Mouse (Mus musculus) CH12.LX (cell line): Measurements from ENCODE around the gene Scmh1.

ENCODE experiments used
- CHD2 ChIP-seq: IDR thresholded peaks from 2 replicates; pipeline ENCODE4 v1.6.1; 2011; ENCODE audit warnings: low read length, improper control_type of control experiment
- CTCF ChIP-seq, 2 experiments: IDR thresholded peaks in 1 of 2; conservative IDR thresholded peaks in 1 of 2; 2 replicates each; pipeline ENCODE4 v1.5.1; 2011 to 2012; ENCODE audit warnings: low read depth in 2 of 2, low read length in 2 of 2, improper control_type of control experiment in 1 of 2, inconsistent platforms in 1 of 2, mild to moderate bottlenecking in 1 of 2, moderate library complexity in 1 of 2
- E2F4 ChIP-seq: IDR thresholded peaks from 2 replicates; pipeline ENCODE4 v1.6.1; 2011; ENCODE audit warnings: low read depth, low read length, improper control_type of control experiment; ENCODE audit not compliant: insufficient replicate concordance
- EP300 ChIP-seq: IDR thresholded peaks from 2 replicates; pipeline ENCODE4 v1.6.1; 2011; ENCODE audit warnings: low read length, improper control_type of control experiment
- GABPA ChIP-seq: IDR thresholded peaks from 2 replicates; pipeline ENCODE4 v1.6.1; 2012; ENCODE audit warnings: low read depth, low read length, improper control_type of control experiment, inconsistent platforms; ENCODE audit not compliant: insufficient replicate concordance
- MAFK ChIP-seq: IDR thresholded peaks from 2 replicates; pipeline ENCODE4 v1.6.1; 2011; ENCODE audit warnings: low read length, improper control_type of control experiment; ENCODE audit not compliant: insufficient replicate concordance
- MAX ChIP-seq: IDR thresholded peaks from 2 replicates; pipeline ENCODE4 v1.6.1; 2011; ENCODE audit warnings: low read length, improper control_type of control experiment
- MAZ ChIP-seq: IDR thresholded peaks from 2 replicates; pipeline ENCODE4 v1.6.1; 2012; ENCODE audit warnings: low read depth, mild to moderate bottlenecking, inconsistent platforms, low read length, improper control_type of control experiment, moderate library complexity
- MEF2A ChIP-seq: IDR thresholded peaks from 2 replicates; pipeline ENCODE4 v1.6.1; 2014; ENCODE audit warnings: low read depth, mild to moderate bottlenecking, inconsistent platforms, low read length, improper control_type of control experiment, borderline replicate concordance
- NRF1 ChIP-seq: IDR thresholded peaks from 2 replicates; pipeline ENCODE4 v1.6.1; 2014; ENCODE audit warnings: low read depth, mild to moderate bottlenecking, inconsistent platforms, low read length, improper control_type of control experiment, moderate library complexity
- POLR2A ChIP-seq: IDR thresholded peaks from 2 replicates; pipeline ENCODE4 v1.6.1; 2011; ENCODE audit warnings: low read depth, mild to moderate bottlenecking, improper control_type of control experiment, low read length

- TF ChIP-seq POLR2A (no peak), E2F4 (no peak), MAZ (no peak), CTCF (conservative IDR thresholded peaks at IDR 0.05 in 1 of 2, IDR thresholded peaks at IDR 0.05 in 1 of 2; ENCODE audit: low read depth in 2 of 2, low read length in 2 of 2) (no peak), EP300 (no peak), NRF1 (no peak), MAFK (no peak), GABPA (no peak), MAX (no peak), CHD2 (no peak), MEF2A (no peak)
These were observed 941 bp downstream of the Scmh1 start for GRCm38 (mm10) chr4:120405806-120406638.
